Mouse (Mus musculus): ENCODE measurements around the gene Mtrf1l.

GRCm38 (mm10) chr10:5841369-5841768 is 17.7 kb upstream of the Mtrf1l start:
- TF ChIP-seq POLR2A (IDR thresholded peaks at IDR 0.05; ENCODE audit: low read depth, low read length) = no peak
- no peak for TF ChIP-seq CTCF (IDR thresholded peaks at IDR 0.05; ENCODE audit: extremely low read depth, insufficient read length, insufficient replicate concordance, low read depth, low read length)
